Mouse (Mus musculus): ENCODE results near the gene Apof. TPM values are rescaled to one million over a fixed set of nuclear protein-coding genes. Genes with fewer than 3 reads are reported as not detected.

Gene Apof
- total and polyA plus RNA-seq, 3 experiments = not detected

DNA sequence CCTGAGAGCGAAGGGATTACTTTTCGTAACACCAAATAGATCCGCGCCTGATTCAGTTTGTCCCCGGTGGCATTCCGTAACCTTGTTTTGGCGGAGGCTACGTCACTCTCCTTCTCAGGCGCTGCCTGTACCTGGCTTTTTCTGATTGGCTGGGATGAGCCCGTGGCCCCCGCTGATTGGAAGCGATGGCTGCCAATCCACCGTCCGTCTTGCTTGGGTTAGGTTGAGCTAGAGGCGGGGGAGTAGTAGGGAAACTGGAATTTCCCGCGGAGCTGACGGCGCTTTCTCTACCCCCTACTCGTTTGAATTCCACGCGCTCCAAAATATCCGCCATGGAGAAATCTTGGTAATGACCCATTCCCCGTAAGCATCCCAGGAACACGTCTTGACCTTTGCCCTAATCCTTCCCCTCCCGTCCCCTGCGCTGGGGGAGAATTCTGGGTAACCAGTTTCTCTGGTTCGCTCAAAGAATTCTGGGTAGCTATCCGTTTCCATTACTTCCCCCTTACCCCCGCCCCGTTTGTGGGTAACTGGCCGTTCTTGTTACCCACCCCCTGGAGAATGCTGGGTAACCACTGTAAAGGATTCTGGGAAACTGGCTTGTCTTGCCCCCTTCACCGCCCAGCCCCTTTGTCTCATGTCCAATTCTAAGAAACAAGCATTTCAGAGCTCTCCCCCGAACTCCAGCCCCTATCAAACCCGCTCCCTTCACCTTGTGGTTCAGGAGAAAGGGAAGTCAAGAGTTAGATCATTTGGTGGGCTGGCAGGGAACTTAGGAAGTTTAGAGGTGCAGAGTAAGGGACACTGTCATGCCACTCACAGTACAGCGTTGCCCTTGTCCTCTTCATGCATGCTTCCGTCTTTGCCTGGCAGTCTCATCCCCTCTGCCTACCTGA, 34.9 kb downstream of the Apof start, which contains the start of gene Pan2 (continued):
- TF ChIP-seq MYB (IDR thresholded peaks at IDR 0.05; ENCODE audit: low read depth, low read length) = peak; percentile 65; the same call in 1 of the 2 replicates
- 0 out of 2 replicates have a peak, but pooled peaks have one; percentile 14 for TF ChIP-seq USF1 (IDR thresholded peaks at IDR 0.05; ENCODE audit: low read depth, low read length)
- no peak for TF ChIP-seq USF2 (IDR thresholded peaks at IDR 0.05; ENCODE audit: borderline replicate concordance in 1 of 2, insufficient read depth in 1 of 2, low read depth in 1 of 2, low read length in 2 of 2)
- no peak for TF ChIP-seq GATA1 (IDR thresholded peaks at IDR 0.05; ENCODE audit: low read depth, low read length)

DNA sequence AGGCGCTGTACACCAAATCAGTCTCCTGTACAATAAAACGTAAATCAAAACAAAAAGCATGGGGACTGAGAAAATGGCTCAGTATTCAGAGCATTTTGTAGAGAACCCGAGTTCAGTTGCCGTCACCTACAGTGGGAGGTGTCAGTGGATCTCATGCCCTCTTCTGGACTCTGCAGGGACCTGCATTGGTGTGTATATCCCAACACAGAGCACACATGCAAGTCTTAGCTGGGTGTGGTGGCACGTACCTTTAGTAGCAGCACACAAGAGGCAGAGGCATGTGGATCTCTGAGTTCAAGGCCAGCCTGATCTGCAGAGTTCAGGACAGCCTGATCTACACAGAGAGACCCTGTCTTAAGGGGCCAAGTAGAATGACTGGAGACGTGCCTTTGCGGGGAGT, 41.2 kb downstream of the Apof start:
- H3K9ac ChIP-seq (ENCODE audit: control insufficient read depth, low read depth, low read length, poor library complexity, severe bottlenecking) = no peak overlapping the region
- H3K4me1 ChIP-seq (ENCODE audit: control insufficient read depth in 1 of 2, insufficient read depth in 2 of 2, low read length in 2 of 2) = peaks cover 0 to 2% of the 10 kb centered on the region in 2 experiments; a peak in 1 of 4 replicates
- H3K4me3 ChIP-seq (ENCODE audit: control insufficient read depth in 1 of 2, insufficient read depth in 1 of 2, low read depth in 2 of 2, low read length in 2 of 2) = no peak overlapping the region
- H3K36me3 ChIP-seq (ENCODE audit: control insufficient read depth in 1 of 2, insufficient read depth in 2 of 2, low read length in 2 of 2) = peaks cover 0 to 2% of the 10 kb centered on the region in 2 experiments; a peak in 1 of 4 replicates
- no peaks in the 10 kb centered on the region for H3K27me3 ChIP-seq (ENCODE audit: control insufficient read depth in 1 of 2, insufficient read depth in 2 of 2, low read length in 2 of 2)
- H3K79me2 ChIP-seq (ENCODE audit: control insufficient read depth, insufficient read depth, low read length, poor library complexity) = no peaks in the 10 kb centered on the region
- TF ChIP-seq CTCF (IDR thresholded peaks at IDR 0.05 in 2 of 3, conservative IDR thresholded peaks at IDR 0.05 in 1 of 3; ENCODE audit: control insufficient read depth in 1 of 3, insufficient read depth in 1 of 3, low read depth in 2 of 3, low read length in 3 of 3, poor library complexity in 1 of 3, severe bottlenecking in 1 of 3) = peak in 1 of 3 experiments; percentile 5; a peak in 1 of 6 replicates
- no peak for TF ChIP-seq BHLHE40 (IDR thresholded peaks at IDR 0.05; ENCODE audit: borderline replicate concordance, low read depth, low read length)
- H3K27ac ChIP-seq (ENCODE audit: control insufficient read depth, low read depth, low read length) = no peak overlapping the region
- DNase-seq (ENCODE audit: low read depth, low spot score) = no peak
- H3K9me3 ChIP-seq (replicated peaks; ENCODE audit: insufficient read depth, low read length) = no peaks in the 10 kb centered on the region

DNA sequence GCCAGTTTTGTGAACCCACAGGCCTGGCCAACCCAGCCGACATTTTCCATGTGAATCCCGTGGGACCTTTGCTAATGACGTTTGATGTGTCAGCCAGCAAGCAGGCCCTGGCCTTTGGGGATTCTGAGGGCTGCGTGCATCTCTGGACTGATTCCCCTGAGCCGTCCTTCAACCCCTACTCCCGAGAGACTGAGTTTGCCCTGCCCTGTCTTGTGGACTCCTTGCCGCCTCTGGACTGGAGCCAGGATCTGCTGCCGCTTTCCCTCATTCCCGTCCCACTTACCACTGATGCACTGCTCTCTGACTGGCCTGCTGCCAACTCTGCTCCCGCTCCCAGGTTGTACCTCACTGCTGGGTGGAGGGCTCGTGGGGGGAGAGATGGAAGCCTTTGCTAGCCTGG, 41.7 kb downstream of the Apof start:
- no peak overlapping the region for H3K27ac ChIP-seq (ENCODE audit: control insufficient read depth, low read depth, low read length)
- no peak overlapping the region for H3K9ac ChIP-seq (ENCODE audit: control insufficient read depth, low read depth, low read length, poor library complexity, severe bottlenecking)
- DNase-seq (ENCODE audit: low read depth, low spot score) = no peak
- TF ChIP-seq CHD2 (IDR thresholded peaks at IDR 0.05; ENCODE audit: low read length) (no peak), MAFK (IDR thresholded peaks at IDR 0.05; ENCODE audit: borderline replicate concordance, low read depth, low read length) (no peak), POLR2AphosphoS5 (IDR thresholded peaks at IDR 0.05; ENCODE audit: borderline replicate concordance, low read depth, low read length) (no peak), EP300 (IDR thresholded peaks at IDR 0.05; ENCODE audit: low read depth in 1 of 2, low read length in 2 of 2) (no peak), ZNF384 (IDR thresholded peaks at IDR 0.05; ENCODE audit: low read depth, low read length) (no peak), RAD21 (IDR thresholded peaks at IDR 0.05; ENCODE audit: low read depth, low read length) (no peak), ZC3H11A (IDR thresholded peaks at IDR 0.05; ENCODE audit: low read depth, low read length) (no peak), MAX (IDR thresholded peaks at IDR 0.05; ENCODE audit: low read length) (no peak), POLR2A (IDR thresholded peaks at IDR 0.05; ENCODE audit: control insufficient read depth in 1 of 2, insufficient read depth in 1 of 2, low read depth in 1 of 2, low read length in 2 of 2, poor library complexity in 1 of 2) (no peak), ETS1 (IDR thresholded peaks at IDR 0.05; ENCODE audit: low read depth, low read length) (no peak), SIN3A (IDR thresholded peaks at IDR 0.05; ENCODE audit: low read length) (no peak), NRF1 (IDR thresholded peaks at IDR 0.05; ENCODE audit: insufficient read depth, low read depth, low read length, poor library complexity, severe bottlenecking) (no peak), MYC (IDR thresholded peaks at IDR 0.05; ENCODE audit: low read depth, low read length) (no peak)
- H3K79me2 ChIP-seq (ENCODE audit: control insufficient read depth, insufficient read depth, low read length, poor library complexity) = no peaks in the 10 kb centered on the region
- no peak overlapping the region for H3K4me3 ChIP-seq (ENCODE audit: control insufficient read depth in 1 of 2, insufficient read depth in 1 of 2, low read depth in 2 of 2, low read length in 2 of 2)
- H3K27me3 ChIP-seq (ENCODE audit: control insufficient read depth in 1 of 2, insufficient read depth in 2 of 2, low read length in 2 of 2) = no peaks in the 10 kb centered on the region
- no peaks in the 10 kb centered on the region for H3K9me3 ChIP-seq (replicated peaks; ENCODE audit: insufficient read depth, low read length)
- peaks cover 3% of the 10 kb centered on the region in 2 experiments; a peak in 3 of 4 replicates for H3K36me3 ChIP-seq (ENCODE audit: control insufficient read depth in 1 of 2, insufficient read depth in 2 of 2, low read length in 2 of 2)
- peaks cover 0 to 3% of the 10 kb centered on the region in 2 experiments; a peak in 2 of 4 replicates for H3K4me1 ChIP-seq (ENCODE audit: control insufficient read depth in 1 of 2, insufficient read depth in 2 of 2, low read length in 2 of 2)

Data from MEL (cell line).